Mouse (Mus musculus): ENCODE results near the gene Alox15.
A peak's percentile ranks its signal among the peaks of the same experiment; 100 is the strongest.

Alox15 gene

GRCm38 (mm10) chr11:70306159-70306558 lies 45.7 kb downstream of the Alox15 start:
- peak in 1 of 2 experiments; percentile 26 for DNase-seq

- DNase-seq: no peak
Observed at GRCm38 (mm10) chr11:70302293-70302692, 49.5 kb downstream of the Alox15 start.

DNA sequence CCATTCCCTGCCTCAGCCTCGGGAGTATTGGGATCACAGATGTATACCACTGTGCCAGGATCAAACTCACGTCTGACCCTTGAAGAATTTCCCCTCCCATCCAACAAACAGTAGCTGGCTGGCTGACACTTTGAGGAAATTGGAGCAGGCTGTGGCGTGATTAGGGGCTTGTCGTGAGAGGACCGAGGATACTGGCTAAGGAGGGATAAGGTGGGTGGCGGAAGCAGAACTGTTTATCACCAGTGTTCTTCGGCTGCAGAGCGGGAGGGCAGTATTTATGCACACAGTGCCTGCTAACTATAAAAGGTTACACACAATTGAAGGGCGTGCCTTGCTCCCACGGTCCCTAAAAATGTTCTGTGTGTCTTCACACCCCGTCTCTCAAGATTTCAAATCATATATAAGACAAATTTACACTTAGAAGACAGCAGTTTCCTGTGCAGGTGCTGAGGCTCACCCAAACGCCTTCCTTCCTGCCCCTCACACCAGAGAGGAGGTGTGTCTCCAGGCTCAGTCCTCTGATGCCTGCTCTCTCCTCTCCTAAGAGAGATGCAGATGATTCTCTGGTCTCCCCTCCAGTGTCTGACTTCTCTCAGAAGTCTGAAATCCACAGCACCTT lies 53.9 kb downstream of the Alox15 start:
- peak in 1 of 2 experiments; percentile 21 for DNase-seq

- no peak for DNase-seq
Observed at GRCm38 (mm10) chr11:70297405-70297804, 54.4 kb downstream of the Alox15 start.
